In the genomic region with DNA sequence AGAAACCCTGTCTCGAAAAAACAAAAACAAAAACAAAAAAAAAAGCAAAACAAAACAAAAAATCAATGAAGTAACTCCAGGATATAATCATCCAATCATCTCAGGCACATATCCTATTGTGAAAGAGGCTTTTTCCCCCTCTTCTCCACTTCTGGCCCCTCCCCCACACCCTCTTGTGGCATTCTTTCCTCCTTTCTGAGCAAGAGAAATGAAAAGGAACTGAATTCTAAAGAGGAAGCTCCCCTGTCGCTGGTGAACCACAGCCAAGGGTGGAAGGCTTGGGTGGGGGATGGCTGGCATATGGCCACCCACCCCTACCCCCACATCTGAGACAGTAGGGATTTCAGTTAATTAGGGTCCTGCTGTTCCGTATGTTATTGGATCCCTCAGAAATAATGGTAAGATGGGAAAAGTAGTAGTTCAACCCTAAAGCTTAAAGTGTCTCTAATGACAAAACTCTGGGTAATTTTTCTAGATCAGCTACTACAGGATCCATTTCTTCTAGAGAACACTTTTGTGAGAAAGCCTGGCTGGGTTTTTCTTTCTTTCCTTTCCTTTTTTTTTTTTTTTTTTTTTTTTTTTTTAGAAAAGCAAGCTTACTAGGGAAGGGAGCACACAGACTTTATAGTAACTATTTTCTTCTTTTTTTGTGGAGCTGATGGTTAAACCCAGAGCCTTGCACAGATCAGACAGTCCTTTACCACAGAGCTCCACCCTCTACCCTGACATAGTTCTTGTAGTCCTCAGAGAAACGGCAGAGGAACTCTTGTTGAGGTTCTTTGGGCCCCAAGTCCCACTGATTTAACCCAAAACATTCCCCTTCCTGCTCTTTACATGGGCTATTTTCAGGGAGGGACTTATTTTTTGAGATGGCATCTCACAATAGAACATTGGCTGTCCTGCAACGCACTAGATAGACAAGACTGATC, we compare ENCODE assay signal across 12 mouse cellular contexts. TPM values are rescaled to one million over a fixed set of nuclear protein-coding genes. Genes with fewer than 3 reads are reported as not detected.
DNase-seq lines count a peak whose midpoint lies in the region; ATAC-seq and TF ChIP-seq lines count a peak whose summit lies in the region.
"Had no signal": no experiment of that assay in that cellular context is flagged by ENCODE, and none has a peak within 500 bp of the region (broad histone marks: within the 10 kb centered on the region; RNA-seq: fewer than 3 reads in every experiment).

No protein-coding gene starts in this region.

- TF ChIP-seq POLR2A in bone marrow, adult 2 months (IDR thresholded peaks at IDR 0.05; ENCODE audit: borderline replicate concordance, control insufficient read depth, low read depth, low read length), result no peak

- peaks cover 5% of the 10 kb centered on the region for H3K4me1 ChIP-seq in heart, embryonic 12.5 days (replicated peaks)
- peaks cover 7% of the 10 kb centered on the region for H3K4me1 ChIP-seq in bone marrow, adult 2 months (ENCODE audit: control insufficient read depth, insufficient read depth, low read length)
- peaks cover 72% of the 10 kb centered on the region for H3K4me1 ChIP-seq in megakaryocyte, embryonic 14.5 days

- peak; percentile 96 for DNase-seq in heart, adult 11 months
- DNase-seq in B cell, adult 2 months, result peak; percentile 46 to 55
- no peak for DNase-seq in left cerebral cortex, adult 18-20 months (ENCODE audit: low spot score in 2 of 2)
- DNase-seq in urinary bladder, postnatal 25 days (ENCODE audit: low spot score), result no peak
- DNase-seq: cerebellum, adult 11-12 months had no signal

- peaks cover 24% of the 10 kb centered on the region for H3K27me3 ChIP-seq in heart, embryonic 12.5 days (replicated peaks)
- peaks cover 7% of the 10 kb centered on the region for H3K27me3 ChIP-seq in megakaryocyte, embryonic 14.5 days (replicated peaks)
- H3K27me3 ChIP-seq: Patski had no signal

- no peak overlapping the region for H3K4me2 ChIP-seq in heart, embryonic 12.5 days
- H3K4me2 ChIP-seq: heart, embryonic 13.5 days had no signal

- no peak overlapping the region for H3K9ac ChIP-seq in heart, embryonic 12.5 days
- H3K9ac ChIP-seq: heart, embryonic 13.5 days had no signal

- no peak overlapping the region for H3K4me3 ChIP-seq in heart, embryonic 12.5 days
- no peak overlapping the region for H3K4me3 ChIP-seq in bone marrow, adult 2 months (replicated peaks; ENCODE audit: control insufficient read depth, low read depth, low read length)
- H3K4me3 ChIP-seq in megakaryocyte, embryonic 14.5 days (replicated peaks), result peak overlapping the region; percentile 68
- H3K4me3 ChIP-seq: heart, embryonic 13.5 days had no signal

- no peak for ATAC-seq in heart, embryonic 12.5 days (ENCODE audit: insufficient number of reproducible peaks, low FRiP score)
- no peak for ATAC-seq in erythroid progenitor cell, adult 5-6 weeks (replicated peaks; ENCODE audit: low FRiP score, poor library complexity, severe bottlenecking)
- ATAC-seq: Patski had no signal

- H3K9me3 ChIP-seq in heart, embryonic 12.5 days (replicated peaks), result no peaks in the 10 kb centered on the region
- H3K9me3 ChIP-seq in megakaryocyte, embryonic 14.5 days, result no peaks in the 10 kb centered on the region
- H3K9me3 ChIP-seq: heart, embryonic 13.5 days had no signal

- no peaks in the 10 kb centered on the region for H3K36me3 ChIP-seq in heart, embryonic 12.5 days
- H3K36me3 ChIP-seq in megakaryocyte, embryonic 14.5 days (replicated peaks; ENCODE audit: low read length), result peaks cover 10% of the 10 kb centered on the region
- H3K36me3 ChIP-seq: heart, embryonic 13.5 days had no signal

- WGBS in heart, embryonic 12.5 days, result 49% methylated on average over 5 of the region's 5 CpGs
- 16% methylated on average over 5 of the region's 5 CpGs for WGBS in bone marrow, adult 2 months

- H3K27ac ChIP-seq in heart, embryonic 12.5 days (ENCODE audit: poor library complexity, severe bottlenecking), result no peak overlapping the region
- peak overlapping the region; percentile 3; the same call in 1 of the 2 replicates for H3K27ac ChIP-seq in bone marrow, adult 2 months (ENCODE audit: control insufficient read depth, insufficient read depth, low read depth, low read length, poor library complexity)
- H3K27ac ChIP-seq: heart, embryonic 13.5 days had no signal

- TF ChIP-seq CTCF in bone marrow, adult 2 months (IDR thresholded peaks at IDR 0.05; ENCODE audit: control insufficient read depth, insufficient read depth, low read length), result no peak

RNA-seq across cellular contexts. Expression of gene Gm10392, which starts 1.9 kb away (rescaled TPM):
- polyA plus RNA-seq in heart, embryonic 12.5 days (2016; fragmentation: Nextera tagmentation; extraction: Ambion mirVana), result not detected in 2 replicates
- 0.56 and 0.87 TPM in 2 replicates for polyA plus RNA-seq in bone marrow, adult 2 months (2011; ENCODE audit: insufficient read depth, insufficient read length, low replicate concordance, missing spikeins)
- polyA plus RNA-seq in megakaryocyte, embryonic 14.5 days (2012; ENCODE audit: insufficient read depth, low replicate concordance), result 0.08 TPM in 1 of 2 replicates, not detected in the other
- not detected in 2 replicates for total RNA-seq in erythroid progenitor cell, adult 5-6 weeks (2015; ENCODE audit: low replicate concordance)
- 0.13 TPM in 1 of 2 replicates, not detected in the other for total RNA-seq in erythroid progenitor cell, adult 5-6 weeks (2017; ENCODE audit: low replicate concordance)
- not detected for total RNA-seq in left cerebral cortex, adult 18-20 months (2021)
- total RNA-seq: layer of hippocampus, postnatal 14 days had no signal
- polyA plus RNA-seq: heart, embryonic 13.5 days; Patski had no signal

RNA-seq across cellular contexts. Expression of gene Trp53i13, which starts 5.1 kb away (rescaled TPM):
- polyA plus RNA-seq in heart, embryonic 12.5 days (2016; fragmentation: Nextera tagmentation; extraction: Ambion mirVana), result 29.4 and 30.2 TPM in 2 replicates
- polyA plus RNA-seq in bone marrow, adult 2 months (2011; ENCODE audit: insufficient read depth, insufficient read length, low replicate concordance, missing spikeins), result 4.0 and 5.1 TPM in 2 replicates
- 22.3 and 38.9 TPM in 2 replicates for polyA plus RNA-seq in megakaryocyte, embryonic 14.5 days (2012; ENCODE audit: insufficient read depth, low replicate concordance)
- 0.84 TPM in 1 of 2 replicates, not detected in the other for total RNA-seq in erythroid progenitor cell, adult 5-6 weeks (2015; ENCODE audit: low replicate concordance)
- 2.0 and 6.7 TPM in 2 replicates for total RNA-seq in erythroid progenitor cell, adult 5-6 weeks (2017; ENCODE audit: low replicate concordance)
- 1 to 10 TPM; 4.1 to 4.5 TPM for total RNA-seq in left cerebral cortex, adult 18-20 months (2021)

RNA-seq across cellular contexts. Expression of gene Abhd15, which starts 5.9 kb away (rescaled TPM):
- polyA plus RNA-seq in heart, embryonic 12.5 days (2016; fragmentation: Nextera tagmentation; extraction: Ambion mirVana), result 0.72 and 1.4 TPM in 2 replicates
- polyA plus RNA-seq in bone marrow, adult 2 months (2011; ENCODE audit: insufficient read depth, insufficient read length, low replicate concordance, missing spikeins), result 0.61 and 5.6 TPM in 2 replicates
- 2.4 and 4.6 TPM in 2 replicates for polyA plus RNA-seq in megakaryocyte, embryonic 14.5 days (2012; ENCODE audit: insufficient read depth, low replicate concordance)
- not detected in 2 replicates for total RNA-seq in erythroid progenitor cell, adult 5-6 weeks (2015; ENCODE audit: low replicate concordance)
- 0.68 and 0.90 TPM in 2 replicates for total RNA-seq in erythroid progenitor cell, adult 5-6 weeks (2017; ENCODE audit: low replicate concordance)
- 1 to 10 TPM in 1 of 2 experiments, under 1 TPM in 1; 0.77 to 1.3 TPM for total RNA-seq in left cerebral cortex, adult 18-20 months (2021)

RNA-seq across cellular contexts. Expression of gene Git1, which starts 27.5 kb away (rescaled TPM):
- polyA plus RNA-seq in heart, embryonic 12.5 days (2016; fragmentation: Nextera tagmentation; extraction: Ambion mirVana), result 9.3 and 10.2 TPM in 2 replicates
- 10.2 and 16.1 TPM in 2 replicates for polyA plus RNA-seq in bone marrow, adult 2 months (2011; ENCODE audit: insufficient read depth, insufficient read length, low replicate concordance, missing spikeins)
- polyA plus RNA-seq in megakaryocyte, embryonic 14.5 days (2012; ENCODE audit: insufficient read depth, low replicate concordance), result 65.1 and 158 TPM in 2 replicates
- 9.2 and 15.5 TPM in 2 replicates for total RNA-seq in erythroid progenitor cell, adult 5-6 weeks (2015; ENCODE audit: low replicate concordance)
- 6.8 and 11.6 TPM in 2 replicates for total RNA-seq in erythroid progenitor cell, adult 5-6 weeks (2017; ENCODE audit: low replicate concordance)
- 100 to 1,000 TPM; 282 to 319 TPM for total RNA-seq in left cerebral cortex, adult 18-20 months (2021)

RNA-seq across cellular contexts. Expression of gene Ankrd13b, which starts 31.4 kb away (rescaled TPM):
- 3.7 and 4.8 TPM in 2 replicates for polyA plus RNA-seq in heart, embryonic 12.5 days (2016; fragmentation: Nextera tagmentation; extraction: Ambion mirVana)
- 3.1 and 5.7 TPM in 2 replicates for polyA plus RNA-seq in bone marrow, adult 2 months (2011; ENCODE audit: insufficient read depth, insufficient read length, low replicate concordance, missing spikeins)
- polyA plus RNA-seq in megakaryocyte, embryonic 14.5 days (2012; ENCODE audit: insufficient read depth, low replicate concordance), result 6.7 and 9.3 TPM in 2 replicates
- total RNA-seq in erythroid progenitor cell, adult 5-6 weeks (2015; ENCODE audit: low replicate concordance), result 3.2 and 3.8 TPM in 2 replicates
- 0.64 TPM in 1 of 2 replicates, not detected in the other for total RNA-seq in erythroid progenitor cell, adult 5-6 weeks (2017; ENCODE audit: low replicate concordance)
- 10 to 100 TPM; 80.5 to 82.5 TPM for total RNA-seq in left cerebral cortex, adult 18-20 months (2021)

Comparison
In these comparisons a context has a peak if more than half of its experiments do, and no peak if none do; other contexts are left out.
1. DNase-seq: peak in heart, adult 11 months (single experiment) and B cell, adult 2 months (2 of 2); none in left cerebral cortex, adult 18-20 months (0 of 2) and urinary bladder, postnatal 25 days (single experiment).